Mouse (Mus musculus): Measurements from ENCODE around the gene Srpk3. TPM values are rescaled to one million over a fixed set of nuclear protein-coding genes. Genes with fewer than 3 reads are reported as not detected.

Srpk3 gene
- polyA plus RNA-seq, 1 experiment from 2014 or later, result 6.2 TPM

GRCm38 (mm10) chrX:73788501-73788900 is 14.3 kb downstream of the Srpk3 start:
- Histone ChIP-seq H3K27me3 (ENCODE audit: control insufficient read depth, insufficient read depth, low read length) (no peaks in the 10 kb centered on the region), H3K4me3 (ENCODE audit: low read depth, low read length) (no peak overlapping the region), H3K4me1 (ENCODE audit: control insufficient read depth, insufficient read depth, low read length) (peaks cover 9% of the 10 kb centered on the region; the same call in 1 of the 2 replicates), H3K4me2 (ENCODE audit: low read depth) (peak overlapping the region; percentile 57), H3K36me3 (ENCODE audit: control insufficient read depth, insufficient read depth, low read length) (no peaks in the 10 kb centered on the region), H3K9me3 (ENCODE audit: control insufficient read depth, low read length) (no peaks in the 10 kb centered on the region), H3K27ac (ENCODE audit: low read depth, low read length) (no peak overlapping the region), H3K9ac (ENCODE audit: low read length) (no peak overlapping the region)
- ATAC-seq (ENCODE audit: insufficient read depth, low FRiP score, low TSS enrichment) (no peak), DNase-seq (ENCODE audit: low spot score) (no peak)
- WGBS, result 91% methylated on average over 1 of the region's 1 CpGs

- Histone ChIP-seq H3K27me3 (ENCODE audit: control insufficient read depth, insufficient read depth, low read length) (no peaks in the 10 kb centered on the region), H3K4me2 (ENCODE audit: low read depth) (no peak overlapping the region), H3K9ac (ENCODE audit: low read length) (no peak overlapping the region), H3K4me3 (ENCODE audit: low read depth, low read length) (no peak overlapping the region), H3K9me3 (ENCODE audit: control insufficient read depth, low read length) (no peaks in the 10 kb centered on the region), H3K4me1 (ENCODE audit: control insufficient read depth, insufficient read depth, low read length) (0 out of 2 replicates have a peak, but pooled peaks cover 5% of the 10 kb centered on the region), H3K27ac (ENCODE audit: low read depth, low read length) (no peak overlapping the region), H3K36me3 (ENCODE audit: control insufficient read depth, insufficient read depth, low read length) (no peaks in the 10 kb centered on the region)
- ATAC-seq (ENCODE audit: insufficient read depth, low FRiP score, low TSS enrichment) (no peak), DNase-seq (ENCODE audit: low spot score) (no peak)
Observed at GRCm38 (mm10) chrX:73793039-73793438, 18.8 kb downstream of the Srpk3 start.

GRCm38 (mm10) chrX:73793505-73793904 is 19.3 kb downstream of the Srpk3 start:
- no peak overlapping the region for H3K27ac ChIP-seq (ENCODE audit: low read depth, low read length)
- no peaks in the 10 kb centered on the region for H3K27me3 ChIP-seq (ENCODE audit: control insufficient read depth, insufficient read depth, low read length)
- no peak for ATAC-seq (ENCODE audit: insufficient read depth, low FRiP score, low TSS enrichment)
- 71% methylated on average over 1 of the region's 1 CpGs for WGBS
- no peak for DNase-seq (ENCODE audit: low spot score)
- no peak overlapping the region for H3K9ac ChIP-seq (ENCODE audit: low read length)
- no peak overlapping the region for H3K4me3 ChIP-seq (ENCODE audit: low read depth, low read length)
- no peaks in the 10 kb centered on the region for H3K9me3 ChIP-seq (ENCODE audit: control insufficient read depth, low read length)
- no peaks in the 10 kb centered on the region for H3K36me3 ChIP-seq (ENCODE audit: control insufficient read depth, insufficient read depth, low read length)
- H3K4me1 ChIP-seq (ENCODE audit: control insufficient read depth, insufficient read depth, low read length), result 0 out of 2 replicates have a peak, but pooled peaks cover under 1% of the 10 kb centered on the region
- no peak overlapping the region for H3K4me2 ChIP-seq (ENCODE audit: low read depth)

- DNase-seq (ENCODE audit: low spot score) (no peak), ATAC-seq (ENCODE audit: insufficient read depth, low FRiP score, low TSS enrichment) (no peak)
- Histone ChIP-seq H3K27me3 (ENCODE audit: control insufficient read depth, insufficient read depth, low read length) (no peaks in the 10 kb centered on the region), H3K4me3 (ENCODE audit: low read depth, low read length) (no peak overlapping the region), H3K9me3 (ENCODE audit: control insufficient read depth, low read length) (no peaks in the 10 kb centered on the region), H3K36me3 (ENCODE audit: control insufficient read depth, insufficient read depth, low read length) (no peaks in the 10 kb centered on the region), H3K4me1 (ENCODE audit: control insufficient read depth, insufficient read depth, low read length) (no peaks in the 10 kb centered on the region), H3K4me2 (ENCODE audit: low read depth) (no peak overlapping the region), H3K9ac (ENCODE audit: low read length) (no peak overlapping the region), H3K27ac (ENCODE audit: low read depth, low read length) (no peak overlapping the region)
- 96% methylated on average over 2 of the region's 2 CpGs for WGBS
Observed at GRCm38 (mm10) chrX:73797511-73797910, 23.3 kb downstream of the Srpk3 start.

GRCm38 (mm10) chrX:73798502-73798901 is 24.3 kb downstream of the Srpk3 start:
- Histone ChIP-seq H3K27ac (ENCODE audit: low read depth, low read length) (no peak overlapping the region), H3K4me2 (ENCODE audit: low read depth) (no peak overlapping the region), H3K27me3 (ENCODE audit: control insufficient read depth, insufficient read depth, low read length) (no peaks in the 10 kb centered on the region), H3K4me1 (ENCODE audit: control insufficient read depth, insufficient read depth, low read length) (no peaks in the 10 kb centered on the region), H3K36me3 (ENCODE audit: control insufficient read depth, insufficient read depth, low read length) (no peaks in the 10 kb centered on the region), H3K4me3 (ENCODE audit: low read depth, low read length) (no peak overlapping the region), H3K9ac (ENCODE audit: low read length) (no peak overlapping the region), H3K9me3 (ENCODE audit: control insufficient read depth, low read length) (no peaks in the 10 kb centered on the region)
- DNase-seq (ENCODE audit: low spot score), result peak; percentile 82
- 49% methylated on average over 9 of the region's 9 CpGs for WGBS
- peak; percentile 85 for ATAC-seq (ENCODE audit: insufficient read depth, low FRiP score, low TSS enrichment)

GRCm38 (mm10) chrX:73805814-73806213 is 31.6 kb downstream of the Srpk3 start:
- Histone ChIP-seq H3K4me2 (ENCODE audit: low read depth) (no peak overlapping the region), H3K4me3 (ENCODE audit: low read depth, low read length) (no peak overlapping the region), H3K27ac (ENCODE audit: low read depth, low read length) (no peak overlapping the region), H3K9ac (ENCODE audit: low read length) (no peak overlapping the region), H3K27me3 (ENCODE audit: control insufficient read depth, insufficient read depth, low read length) (no peaks in the 10 kb centered on the region), H3K9me3 (ENCODE audit: control insufficient read depth, low read length) (no peaks in the 10 kb centered on the region), H3K4me1 (ENCODE audit: control insufficient read depth, insufficient read depth, low read length) (no peaks in the 10 kb centered on the region), H3K36me3 (ENCODE audit: control insufficient read depth, insufficient read depth, low read length) (no peaks in the 10 kb centered on the region)
- ATAC-seq (ENCODE audit: insufficient read depth, low FRiP score, low TSS enrichment), result no peak
- WGBS, result 44% methylated on average over 1 of the region's 1 CpGs
- DNase-seq (ENCODE audit: low spot score), result no peak

- Histone ChIP-seq H3K27ac (ENCODE audit: low read depth, low read length) (no peak overlapping the region), H3K9me3 (ENCODE audit: control insufficient read depth, low read length) (no peaks in the 10 kb centered on the region), H3K4me2 (ENCODE audit: low read depth) (peak overlapping the region; percentile 30), H3K4me1 (ENCODE audit: control insufficient read depth, insufficient read depth, low read length) (no peaks in the 10 kb centered on the region), H3K9ac (ENCODE audit: low read length) (peak overlapping the region; percentile 68), H3K4me3 (ENCODE audit: low read depth, low read length) (peak overlapping the region; percentile 21), H3K27me3 (ENCODE audit: control insufficient read depth, insufficient read depth, low read length) (no peaks in the 10 kb centered on the region), H3K36me3 (ENCODE audit: control insufficient read depth, insufficient read depth, low read length) (no peaks in the 10 kb centered on the region)
- WGBS, result 23% methylated on average over 14 of the region's 14 CpGs
- peak; percentile 67 for DNase-seq (ENCODE audit: low spot score)
- ATAC-seq (ENCODE audit: insufficient read depth, low FRiP score, low TSS enrichment), result 0 out of 2 replicates have a peak, but pooled peaks have one; percentile 50
Observed at GRCm38 (mm10) chrX:73815072-73815471, 40.9 kb downstream of the Srpk3 start.

- H3K9ac ChIP-seq (ENCODE audit: low read length), result no peak overlapping the region
- ATAC-seq (ENCODE audit: insufficient read depth, low FRiP score, low TSS enrichment) (no peak), DNase-seq (ENCODE audit: low spot score) (no peak)
- WGBS, result 70% methylated on average over 3 of the region's 3 CpGs
- H3K36me3 ChIP-seq (ENCODE audit: control insufficient read depth, insufficient read depth, low read length), result no peaks in the 10 kb centered on the region
- no peaks in the 10 kb centered on the region for H3K4me1 ChIP-seq (ENCODE audit: control insufficient read depth, insufficient read depth, low read length)
- H3K4me3 ChIP-seq (ENCODE audit: low read depth, low read length), result no peak overlapping the region
- no peaks in the 10 kb centered on the region for H3K27me3 ChIP-seq (ENCODE audit: control insufficient read depth, insufficient read depth, low read length)
- no peaks in the 10 kb centered on the region for H3K9me3 ChIP-seq (ENCODE audit: control insufficient read depth, low read length)
- no peak overlapping the region for H3K27ac ChIP-seq (ENCODE audit: low read depth, low read length)
- no peak overlapping the region for H3K4me2 ChIP-seq (ENCODE audit: low read depth)
Observed at GRCm38 (mm10) chrX:73816596-73817314, 42.5 kb downstream of the Srpk3 start.

GRCm38 (mm10) chrX:73823747-73824146 is 49.5 kb downstream of the Srpk3 start:
- Histone ChIP-seq H3K27ac (ENCODE audit: low read depth, low read length) (no peak overlapping the region), H3K27me3 (ENCODE audit: control insufficient read depth, insufficient read depth, low read length) (0 out of 2 replicates have a peak, but pooled peaks cover 2% of the 10 kb centered on the region)

More at GRCm38 (mm10) chrX:73823747-73824146, 49.5 kb downstream of the Srpk3 start:
- Histone ChIP-seq H3K9ac (ENCODE audit: low read length) (peak overlapping the region; percentile 72), H3K36me3 (ENCODE audit: control insufficient read depth, insufficient read depth, low read length) (no peaks in the 10 kb centered on the region), H3K4me2 (ENCODE audit: low read depth) (peak overlapping the region; percentile 65), H3K4me1 (ENCODE audit: control insufficient read depth, insufficient read depth, low read length) (no peaks in the 10 kb centered on the region), H3K9me3 (ENCODE audit: control insufficient read depth, low read length) (no peaks in the 10 kb centered on the region), H3K4me3 (ENCODE audit: low read depth, low read length) (peak overlapping the region; percentile 54)
- peak; percentile 30 for DNase-seq (ENCODE audit: low spot score)
- no peak for ATAC-seq (ENCODE audit: insufficient read depth, low FRiP score, low TSS enrichment)
- WGBS, result 17% methylated on average over 16 of the region's 17 CpGs

Data from neural tube, embryonic 11.5 days (tissue).